Mouse (Mus musculus) hindbrain, embryonic 12.5 days (tissue): ENCODE data around the gene Nalcn. TPM values are rescaled to one million over a fixed set of nuclear protein-coding genes. Genes with fewer than 3 reads are reported as not detected.
"Not testable (repeated sequence)": the region's sequence is repeated elsewhere in the genome, so short reads cannot be mapped to it uniquely, and the experiment has no call there.

Experiments used
- ATAC-seq: fragments of 200-750 bp; cut with Nextera tagmentation; 2 replicates; pipeline ENCODE4 v1.8.0; 2017; ENCODE audit warnings: moderate TSS enrichment; ENCODE audit not compliant: low FRiP score
- H3K27ac ChIP-seq: fragments of 300-500 bp; sonication (generic); 2 replicates; pipeline ENCODE4 v1.5.1; 2016; ENCODE audit warnings: mild to moderate bottlenecking
- H3K27me3 ChIP-seq: fragments of 300-500 bp; sonication (generic); 2 replicates; pipeline ENCODE4 v1.6.1; 2016; ENCODE audit warnings: mild to moderate bottlenecking
- H3K36me3 ChIP-seq: fragments of 300-500 bp; sonication (generic); 2 replicates; pipeline ENCODE4 v1.6.1; 2016; ENCODE audit warnings: mild to moderate bottlenecking
- H3K4me1 ChIP-seq: fragments of 300-500 bp; sonication (generic); 2 replicates; pipeline ENCODE4 v1.6.1; 2016
- H3K4me2 ChIP-seq: fragments of 300-500 bp; sonication (generic); replicated peaks from 2 replicates; pipeline ENCODE4 v1.6.1; 2016; ENCODE audit warnings: mild to moderate bottlenecking
- H3K4me3 ChIP-seq: fragments of 300-500 bp; sonication (generic); 2 replicates; pipeline ENCODE4 v1.5.1; 2016; ENCODE audit warnings: mild to moderate bottlenecking
- H3K9ac ChIP-seq: fragments of 300-500 bp; sonication (generic); 2 replicates; pipeline ENCODE4 v1.6.1; 2016; ENCODE audit warnings: mild to moderate bottlenecking, moderate library complexity
- H3K9me3 ChIP-seq: fragments of 300-500 bp; sonication (generic); replicated peaks from 2 replicates; pipeline ENCODE4 v1.6.1; 2016; ENCODE audit warnings: mild to moderate bottlenecking
- WGBS: fragments of 180-500 bp; shearing (Covaris S2); methylation state at CpG from one replicate; pipeline ENCODE4 v1.1.7; 2016; 5-methylcytosine and 5-hydroxymethylcytosine counted together
- polyA plus RNA-seq: library from polyadenylated mRNA; unstranded; fragments of >200 nt; fragmentation: Nextera tagmentation; extraction: Ambion mirVana; gene quantifications from 2 replicates; pipeline ENCODE4 v1.2.1, GENCODE M21; 2016

The Nalcn gene
- 4.5 and 4.6 TPM in 2 replicates for polyA plus RNA-seq

- peak within 1 kb of the TSS; percentile 83 for H3K4me2 ChIP-seq
- H3K27me3 ChIP-seq, result no peaks in the 10 kb centered on the region
- under 1% methylated on average over 47 of the region's 47 CpGs for WGBS
- peak; percentile 90 for ATAC-seq
- H3K27ac ChIP-seq, result peak within 1 kb of the TSS; percentile 66
- peak within 1 kb of the TSS; percentile 62 for H3K9ac ChIP-seq
- 0 out of 2 replicates have a peak, but pooled peaks cover 3% of the 10 kb centered on the region for H3K4me1 ChIP-seq
- H3K36me3 ChIP-seq, result no peaks in the 10 kb centered on the region
- no peaks in the 10 kb centered on the region for H3K9me3 ChIP-seq
- peak within 1 kb of the TSS; percentile 59 for H3K4me3 ChIP-seq
Observed at GRCm38 (mm10) chr14:123626501-123627179, at the start of gene Nalcn. TSS of gene Nalcn (minus strand) at chr14:123627144.

GRCm38 (mm10) chr14:123671076-123671475, 44.1 kb upstream of the Nalcn start:
- H3K4me1 ChIP-seq, ATAC-seq, H3K36me3 ChIP-seq, H3K9ac ChIP-seq, H3K4me2 ChIP-seq, H3K4me3 ChIP-seq, H3K27ac ChIP-seq, H3K9me3 ChIP-seq, H3K27me3 ChIP-seq: not testable (repeated sequence)
- WGBS, result 86% methylated on average over 21 of the region's 21 CpGs

- Histone ChIP-seq H3K9ac (no peak overlapping the region), H3K36me3 (no peaks in the 10 kb centered on the region), H3K27ac (no peak overlapping the region), H3K9me3 (no peaks in the 10 kb centered on the region), H3K4me2 (no peak overlapping the region), H3K4me3 (no peak overlapping the region), H3K27me3 (no peaks in the 10 kb centered on the region), H3K4me1 (peaks cover 5% of the 10 kb centered on the region)
- ATAC-seq, result no peak
Observed at GRCm38 (mm10) chr14:123664451-123664850, 37.5 kb upstream of the Nalcn start.

GRCm38 (mm10) chr14:123663206-123663605, 36.3 kb upstream of the Nalcn start:
- no peak overlapping the region for H3K4me3 ChIP-seq
- H3K9me3 ChIP-seq, result no peaks in the 10 kb centered on the region
- peaks cover 5% of the 10 kb centered on the region for H3K4me1 ChIP-seq
- H3K27me3 ChIP-seq, result no peaks in the 10 kb centered on the region
- H3K36me3 ChIP-seq, result no peaks in the 10 kb centered on the region
- no peak overlapping the region for H3K27ac ChIP-seq
- H3K9ac ChIP-seq, result no peak overlapping the region
- ATAC-seq, result no peak
- H3K4me2 ChIP-seq, result no peak overlapping the region

GRCm38 (mm10) chr14:123662386-123662785, 35.4 kb upstream of the Nalcn start:
- H3K36me3 ChIP-seq, result no peaks in the 10 kb centered on the region
- ATAC-seq, result no peak
- 96% methylated on average over 1 of the region's 1 CpGs for WGBS
- H3K27ac ChIP-seq, result no peak overlapping the region
- H3K4me2 ChIP-seq, result no peak overlapping the region
- no peaks in the 10 kb centered on the region for H3K27me3 ChIP-seq
- H3K9ac ChIP-seq, result no peak overlapping the region
- no peak overlapping the region for H3K4me3 ChIP-seq
- H3K4me1 ChIP-seq, result peaks cover 5% of the 10 kb centered on the region
- H3K9me3 ChIP-seq, result no peaks in the 10 kb centered on the region

GRCm38 (mm10) chr14:123661091-123661491, 34.1 kb upstream of the Nalcn start:
- H3K27ac ChIP-seq, result no peak overlapping the region
- H3K36me3 ChIP-seq, result no peaks in the 10 kb centered on the region
- peak overlapping the region; percentile 37 for H3K4me2 ChIP-seq
- no peak overlapping the region for H3K9ac ChIP-seq
- ATAC-seq, result peak; percentile 92
- H3K4me3 ChIP-seq, result no peak overlapping the region
- no peaks in the 10 kb centered on the region for H3K9me3 ChIP-seq
- WGBS, result 22% methylated on average over 20 of the region's 20 CpGs
- H3K27me3 ChIP-seq, result no peaks in the 10 kb centered on the region
- peaks cover 5% of the 10 kb centered on the region for H3K4me1 ChIP-seq

- H3K4me2 ChIP-seq, result no peak within 1 kb of the TSS
- no peaks in the 10 kb centered on the region for H3K9me3 ChIP-seq
- WGBS, result 35% methylated on average over 7 of the region's 7 CpGs
- no peaks in the 10 kb centered on the region for H3K27me3 ChIP-seq
- H3K9ac ChIP-seq, result no peak within 1 kb of the TSS
- no peak; the same call in 1 of the 2 replicates for ATAC-seq
- H3K27ac ChIP-seq, result no peak within 1 kb of the TSS
- peaks cover 5% of the 10 kb centered on the region for H3K4me1 ChIP-seq
- no peak within 1 kb of the TSS for H3K4me3 ChIP-seq
- H3K36me3 ChIP-seq, result no peaks in the 10 kb centered on the region
Observed at GRCm38 (mm10) chr14:123659921-123660385, 33.0 kb upstream of the Nalcn start, which contains the start of gene Itgbl1. TSS of gene Itgbl1 (plus strand) at chr14:123659971.

GRCm38 (mm10) chr14:123627180-123627562, 227 bp upstream of the Nalcn start:
- whole genome bisulfite sequencing, result 55% methylated on average over 3 of the region's 3 CpGs
- Histone ChIP-seq H3K9me3 (no peaks in the 10 kb centered on the region), H3K4me1 (0 out of 2 replicates have a peak, but pooled peaks cover 3% of the 10 kb centered on the region), H3K27me3 (no peaks in the 10 kb centered on the region), H3K9ac (peak overlapping the region; percentile 62), H3K27ac (peak overlapping the region; percentile 66), H3K36me3 (no peaks in the 10 kb centered on the region), H3K4me3 (peak overlapping the region; percentile 59), H3K4me2 (peak overlapping the region; percentile 83)
- 0 out of 2 replicates have a peak, but pooled peaks have one; percentile 8 for ATAC-seq

GRCm38 (mm10) chr14:123622969-123623368, 4.0 kb downstream of the Nalcn start:
- Histone ChIP-seq H3K4me1 (0 out of 2 replicates have a peak, but pooled peaks cover 3% of the 10 kb centered on the region), H3K27me3 (no peaks in the 10 kb centered on the region), H3K36me3 (no peaks in the 10 kb centered on the region), H3K4me2 (no peak overlapping the region), H3K27ac (peak overlapping the region; percentile 18), H3K4me3 (no peak overlapping the region), H3K9ac (no peak overlapping the region), H3K9me3 (no peaks in the 10 kb centered on the region)
- 7% methylated on average over 1 of the region's 1 CpGs for WGBS
- ATAC-seq, result peak; percentile 49

- Histone ChIP-seq H3K4me2 (no peak overlapping the region), H3K9me3 (no peaks in the 10 kb centered on the region), H3K4me3 (no peak overlapping the region), H3K4me1 (no peaks in the 10 kb centered on the region), H3K27ac (no peak overlapping the region), H3K27me3 (no peaks in the 10 kb centered on the region), H3K9ac (no peak overlapping the region), H3K36me3 (no peaks in the 10 kb centered on the region)
- WGBS, result 75% methylated on average over 3 of the region's 3 CpGs
- 0 out of 2 replicates have a peak, but pooled peaks have one; percentile 29 for ATAC-seq
Observed at GRCm38 (mm10) chr14:123595265-123595664, 31.7 kb downstream of the Nalcn start.

- ATAC-seq, result no peak
- Histone ChIP-seq H3K36me3 (no peaks in the 10 kb centered on the region), H3K4me3 (no peak overlapping the region), H3K4me1 (no peaks in the 10 kb centered on the region), H3K4me2 (no peak overlapping the region), H3K27me3 (no peaks in the 10 kb centered on the region), H3K9ac (no peak overlapping the region), H3K27ac (no peak overlapping the region), H3K9me3 (no peaks in the 10 kb centered on the region)
Observed at GRCm38 (mm10) chr14:123587412-123587811, 39.5 kb downstream of the Nalcn start.

GRCm38 (mm10) chr14:123582433-123582832, 44.5 kb downstream of the Nalcn start:
- no peak for ATAC-seq
- no peaks in the 10 kb centered on the region for H3K27me3 ChIP-seq

GRCm38 (mm10) chr14:123575356-123575755, 51.6 kb downstream of the Nalcn start:
- Histone ChIP-seq H3K4me3 (no peak overlapping the region), H3K36me3 (no peaks in the 10 kb centered on the region), H3K27me3 (no peaks in the 10 kb centered on the region), H3K27ac (no peak overlapping the region), H3K9me3 (no peaks in the 10 kb centered on the region), H3K4me1 (no peaks in the 10 kb centered on the region), H3K9ac (no peak overlapping the region), H3K4me2 (no peak overlapping the region)
- no peak for ATAC-seq
- WGBS, result 85% methylated on average over 4 of the region's 4 CpGs

More at GRCm38 (mm10) chr14:123582433-123582832, 44.5 kb downstream of the Nalcn start:
- no peak overlapping the region for H3K4me2 ChIP-seq
- no peaks in the 10 kb centered on the region for H3K4me1 ChIP-seq
- H3K9ac ChIP-seq, result no peak overlapping the region
- H3K27ac ChIP-seq, result no peak overlapping the region
- 88% methylated on average over 2 of the region's 2 CpGs for WGBS
- H3K4me3 ChIP-seq, result no peak overlapping the region
- no peaks in the 10 kb centered on the region for H3K36me3 ChIP-seq
- no peaks in the 10 kb centered on the region for H3K9me3 ChIP-seq
